Mouse (Mus musculus) hematopoietic stem cell, adult 5-6 weeks (primary cell): ENCODE measurements at regions not wholly inside any gene's neighbourhood (a gene's known extent, or its start where the extent isn't known, plus 50 kb on each side); places are given as distances from the start of the nearest gene placed in this dataset.
A peak's percentile ranks its signal among the peaks of the same experiment; 100 is the strongest.

Experiments
- ATAC-seq, 2 experiments: fragments of 125-278 bp in 1 of 2; replicated peaks in 1 of 2; 2 replicates each; pipeline ENCODE4 v1.8.0; 2016 to 2017; ENCODE audit warnings: inconsistent platforms in 2 of 2, mild to moderate bottlenecking in 2 of 2, moderate number of reproducible peaks in 2 of 2, low read depth in 1 of 2, moderate TSS enrichment in 1 of 2; ENCODE audit not compliant: low FRiP score in 2 of 2, poor library complexity in 2 of 2, severe bottlenecking in 2 of 2, insufficient read depth in 1 of 2, low TSS enrichment in 1 of 2

DNA sequence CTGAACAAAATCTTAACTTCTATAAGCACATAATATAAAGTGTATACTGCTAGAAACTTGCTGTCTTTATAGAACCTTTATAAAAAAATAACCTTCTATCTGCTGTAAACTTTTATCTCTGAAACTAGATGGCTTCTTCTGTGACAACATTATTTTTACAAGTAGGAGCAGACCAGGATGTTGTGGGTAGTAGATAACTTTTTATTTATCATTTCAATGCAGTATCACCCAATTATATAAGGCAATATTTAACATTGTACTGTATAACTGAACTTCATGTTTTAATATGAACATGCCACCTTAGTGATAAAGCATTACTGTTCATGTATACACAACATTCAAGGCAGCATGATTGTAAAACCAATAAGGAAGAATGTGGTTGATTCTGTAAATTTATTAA, 5024.1 kb upstream of the Gm7489 start:
- no peak for ATAC-seq

DNA sequence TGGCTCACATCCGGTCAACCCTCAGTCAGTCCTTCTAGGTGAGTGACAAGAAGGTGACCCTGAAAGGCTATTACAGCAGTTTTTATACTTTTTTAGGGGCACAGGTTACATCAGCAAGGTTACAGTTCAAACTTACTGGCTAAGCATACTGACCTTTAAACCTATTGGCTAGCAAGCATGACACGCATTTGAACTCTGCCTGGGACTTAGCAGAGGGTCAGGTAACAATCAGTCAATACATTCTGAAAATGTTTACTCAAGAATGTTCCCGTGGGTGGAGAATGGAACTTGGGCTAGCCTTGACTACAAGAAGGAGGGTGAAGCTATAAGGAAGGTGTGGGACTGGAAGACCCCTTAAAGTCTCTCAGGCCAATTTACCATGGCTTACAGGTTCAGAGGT, 4986.2 kb upstream of the Gm7489 start:
- ATAC-seq, result no peak

DNA sequence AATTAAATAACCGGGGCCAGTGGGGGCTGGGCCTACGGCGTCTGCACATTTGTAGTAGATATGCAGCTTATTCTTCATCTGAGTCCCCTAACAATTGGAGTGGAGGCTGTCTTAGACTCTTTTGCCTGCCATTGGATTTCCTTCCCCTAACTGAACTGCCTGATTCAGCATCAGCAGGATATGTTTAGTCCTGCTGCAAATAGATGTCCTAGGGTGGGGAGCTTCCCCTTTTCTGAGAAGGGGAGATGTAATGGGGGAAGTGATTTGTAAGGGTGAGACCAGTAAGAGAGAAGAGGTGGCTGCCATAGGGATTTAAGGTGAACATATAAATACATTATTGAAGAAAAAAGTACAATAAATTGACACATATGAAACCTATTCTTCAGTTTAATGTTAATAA, 4980.0 kb upstream of the Gm7489 start:
- peak; percentile 68 to 85 for ATAC-seq

DNA sequence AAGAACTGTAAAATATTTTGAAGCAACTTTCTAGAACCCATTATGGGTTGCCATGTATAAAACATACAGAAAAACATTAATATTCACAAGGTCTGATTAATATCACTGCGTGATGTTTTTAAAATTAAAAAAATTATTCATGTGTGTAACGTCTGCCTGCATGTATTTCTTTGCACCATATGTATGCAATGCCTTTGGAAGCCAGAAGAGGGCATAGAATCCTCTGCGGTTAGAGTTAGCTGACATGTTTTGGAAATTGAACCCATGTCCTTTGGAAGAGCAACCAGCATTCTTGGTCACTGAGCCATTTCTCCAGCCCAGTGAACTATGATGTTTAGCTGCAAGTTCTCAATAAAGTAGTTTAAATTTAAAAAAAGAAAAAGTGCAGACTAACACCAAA, 4958.8 kb upstream of the Gm7489 start:
- no peak for ATAC-seq

DNA sequence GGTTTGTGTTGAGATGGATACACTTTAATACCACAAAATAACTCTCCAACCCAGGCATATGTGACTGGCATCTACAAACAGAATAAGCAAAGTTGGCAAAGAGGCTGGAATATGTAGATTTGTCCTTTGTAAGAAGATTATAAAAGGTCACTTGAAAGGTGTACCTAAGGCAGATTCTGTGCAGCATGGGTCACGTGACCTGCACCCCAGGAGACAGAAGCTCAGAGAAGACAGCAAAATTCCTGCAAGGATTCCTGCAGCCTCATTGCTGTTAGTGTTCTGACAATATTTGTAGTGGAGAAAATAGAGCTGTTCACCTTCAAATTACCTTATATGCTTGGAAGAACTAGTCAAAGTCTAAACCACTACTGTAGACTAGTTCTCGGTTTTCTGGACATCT, 4938.6 kb upstream of the Gm7489 start:
- ATAC-seq, result no peak

DNA sequence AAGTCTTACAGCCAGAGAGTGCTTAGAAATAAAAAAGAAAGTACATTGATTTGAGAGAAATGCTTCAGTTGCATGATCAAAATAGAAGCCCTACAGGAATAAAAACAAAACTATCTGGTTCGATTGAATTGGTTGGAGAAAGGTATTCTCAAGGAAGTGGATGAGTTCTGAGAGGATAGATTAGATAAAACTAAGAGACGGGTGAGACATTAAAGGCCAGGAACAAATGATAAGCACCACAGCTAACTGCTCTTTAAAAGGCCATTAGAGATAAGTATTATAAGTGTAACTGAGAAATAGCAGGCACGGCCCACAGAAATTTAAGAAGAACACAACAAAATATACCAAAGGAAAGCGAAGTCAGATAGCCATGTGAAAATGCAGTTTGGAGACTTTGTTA, 4908.5 kb upstream of the Gm7489 start:
- no peak for ATAC-seq

DNA sequence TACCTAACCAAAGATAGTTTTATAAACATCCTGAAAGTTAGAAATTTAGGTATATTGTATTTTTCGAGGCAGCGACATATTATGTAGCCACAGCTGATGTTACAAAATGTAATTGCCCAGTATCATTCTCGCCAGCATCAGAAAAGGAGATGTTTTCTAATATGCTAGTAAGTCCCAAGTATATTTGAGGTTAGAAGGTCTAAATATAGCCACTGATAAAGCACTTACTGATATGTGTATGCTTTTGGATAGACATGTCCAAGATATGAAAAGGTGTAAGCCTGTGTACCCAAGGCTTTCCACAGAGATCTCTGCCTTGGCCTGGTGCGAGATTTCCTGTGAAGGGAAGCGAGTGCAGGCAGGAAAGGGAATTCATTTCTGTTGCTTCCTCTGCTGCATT, 4908.1 kb upstream of the Gm7489 start:
- no peak for ATAC-seq
